Mouse (Mus musculus) lung, postnatal 0 days (tissue): Measurements from ENCODE around the gene Ctdsp1. TPM values are rescaled to one million over a fixed set of nuclear protein-coding genes. Genes with fewer than 3 reads are reported as not detected.

Experiments
- ATAC-seq: fragments of 200-750 bp; cut with Nextera tagmentation; 2 replicates; pipeline ENCODE4 v1.8.0; 2017; ENCODE audit warnings: moderate library complexity
- DNase-seq: peaks from one replicate; pipeline ENCODE4 v3.0.0-alpha.2; 2016; ENCODE audit warnings: low spot score
- H3K27ac ChIP-seq: fragments of 300-500 bp; sonication (generic); 2 replicates; pipeline ENCODE4 v1.5.1; 2014; ENCODE audit warnings: antibody characterized with exemption, mild to moderate bottlenecking, low read length, mixed read lengths
- H3K27me3 ChIP-seq: fragments of 300-500 bp; sonication (generic); replicated peaks from 2 replicates; pipeline ENCODE4 v1.6.1; 2014; ENCODE audit warnings: low read length, mixed read lengths; ENCODE audit not compliant: insufficient read depth
- H3K36me3 ChIP-seq: fragments of 300-500 bp; sonication (generic); 2 replicates; pipeline ENCODE4 v1.6.1; 2014; ENCODE audit warnings: low read length, mixed read lengths; ENCODE audit not compliant: insufficient read depth
- H3K4me1 ChIP-seq: fragments of 300-500 bp; sonication (generic); 2 replicates; pipeline ENCODE4 v1.6.1; 2014; ENCODE audit warnings: antibody characterized with exemption, low read depth, low read length, mixed read lengths; ENCODE audit not compliant: insufficient read depth
- H3K4me2 ChIP-seq: fragments of 300-500 bp; sonication (generic); replicated peaks from 2 replicates; pipeline ENCODE4 v1.6.1; 2014; ENCODE audit warnings: low read depth, mild to moderate bottlenecking, low read length, moderate library complexity, mixed read lengths
- H3K4me3 ChIP-seq: fragments of 300-500 bp; sonication (generic); 2 replicates; pipeline ENCODE4 v1.5.1; 2014; ENCODE audit warnings: low read depth, low read length
- H3K9ac ChIP-seq: fragments of 300-500 bp; sonication (generic); replicated peaks from 2 replicates; pipeline ENCODE4 v1.6.1; 2014; ENCODE audit warnings: low read depth, mild to moderate bottlenecking
- H3K9me3 ChIP-seq: fragments of 300-500 bp; sonication (generic); 2 replicates; pipeline ENCODE4 v1.6.1; 2016; ENCODE audit warnings: low read length, mixed read lengths
- CTCF ChIP-seq: IDR thresholded peaks from 2 replicates; pipeline ENCODE4 v1.5.1; 2016; ENCODE audit warnings: antibody characterized with exemption, mild to moderate bottlenecking
- EP300 ChIP-seq: IDR thresholded peaks from 2 replicates; pipeline ENCODE4 v1.6.1; 2016; ENCODE audit warnings: antibody characterized with exemption, mild to moderate bottlenecking, control low read depth
- WGBS: fragments of 180-500 bp; shearing (Covaris S2); extraction: QIAGEN DNeasy Blood & Tissue Kit; methylation state at CpG from one replicate; pipeline ENCODE4 v1.1.7; 2014; 5-methylcytosine and 5-hydroxymethylcytosine counted together
- polyA plus RNA-seq: library from polyadenylated mRNA; unstranded; fragments of >200 nt; fragmentation: Nextera tagmentation; extraction: Ambion mirVana; gene quantifications from 2 replicates; pipeline ENCODE4 v1.2.1, GENCODE M21; 2015

Ctdsp1 gene
- polyA plus RNA-seq, 1 experiment from 2014 or later = 75.0 TPM

DNA sequence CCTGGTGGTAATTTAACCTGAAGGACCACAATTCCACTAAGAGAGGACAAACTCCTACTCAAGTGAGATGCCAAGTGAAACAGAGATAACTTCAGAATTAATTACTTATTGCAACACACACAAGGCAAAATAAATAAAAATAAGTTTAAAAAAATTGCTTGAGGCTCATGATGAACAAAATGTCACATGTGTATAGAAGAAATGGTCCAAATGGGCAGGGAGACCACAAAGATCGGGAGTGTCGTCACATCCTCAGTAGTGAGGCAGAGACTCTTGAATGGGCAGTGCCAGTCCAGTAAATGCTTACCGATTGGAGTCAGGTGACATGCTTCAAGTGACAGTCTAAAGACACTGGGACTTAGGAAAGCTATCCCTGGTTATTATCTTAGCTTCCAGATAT, 9.2 kb downstream of the Ctdsp1 start:
- DNase-seq = no peak
- no peaks in the 10 kb centered on the region for H3K27me3 ChIP-seq
- H3K27ac ChIP-seq = no peak overlapping the region
- H3K4me2 ChIP-seq = no peak overlapping the region
- H3K4me1 ChIP-seq = no peaks in the 10 kb centered on the region
- TF ChIP-seq EP300 (no peak), CTCF (no peak)
- WGBS = 60% methylated on average over 3 of the region's 3 CpGs
- no peak overlapping the region for H3K9ac ChIP-seq
- H3K4me3 ChIP-seq = no peak overlapping the region
- H3K9me3 ChIP-seq = no peaks in the 10 kb centered on the region
- ATAC-seq = no peak
- H3K36me3 ChIP-seq = no peaks in the 10 kb centered on the region

DNA sequence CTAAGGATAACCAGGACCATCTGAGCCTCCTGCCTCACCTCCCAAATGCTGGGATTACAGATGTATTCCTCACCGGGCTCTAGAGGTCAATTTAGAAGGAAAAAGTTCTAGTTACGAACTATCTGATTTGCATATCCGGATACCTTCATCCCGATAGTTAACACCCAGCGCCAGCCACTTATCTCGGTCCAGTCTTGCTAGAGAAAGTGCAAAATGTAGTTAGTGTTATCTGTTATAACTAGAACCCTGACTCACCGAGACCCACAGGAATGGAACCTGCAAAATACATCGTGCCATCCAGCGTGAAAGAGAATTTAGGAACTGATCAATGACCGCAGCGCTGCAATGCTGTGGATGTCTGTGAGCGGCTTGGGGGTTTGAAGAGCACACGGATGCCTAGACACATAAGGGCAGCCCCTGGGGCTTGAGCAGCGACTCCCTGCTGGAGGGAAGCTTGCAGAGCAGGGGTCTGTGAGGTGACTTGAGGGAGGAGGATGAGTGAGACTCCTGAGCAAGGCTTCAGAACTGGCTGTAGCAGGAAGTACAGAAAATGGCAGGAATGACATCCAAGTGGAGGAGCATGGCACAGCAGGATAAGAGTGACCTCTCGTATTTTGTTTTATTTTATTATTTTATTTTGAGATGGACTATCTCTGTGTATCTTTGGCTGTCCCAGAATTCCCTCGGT, 9.8 kb downstream of the Ctdsp1 start:
- no peak for ATAC-seq
- H3K4me3 ChIP-seq = no peak overlapping the region
- H3K36me3 ChIP-seq = no peaks in the 10 kb centered on the region
- H3K9me3 ChIP-seq = no peaks in the 10 kb centered on the region
- H3K9ac ChIP-seq = no peak overlapping the region
- 43% methylated on average over 16 of the region's 16 CpGs for WGBS
- TF ChIP-seq EP300 (no peak), CTCF (no peak)
- no peak overlapping the region for H3K4me2 ChIP-seq
- no peak for DNase-seq
- H3K27me3 ChIP-seq = no peaks in the 10 kb centered on the region
- H3K4me1 ChIP-seq = no peaks in the 10 kb centered on the region
- no peak overlapping the region for H3K27ac ChIP-seq

DNA sequence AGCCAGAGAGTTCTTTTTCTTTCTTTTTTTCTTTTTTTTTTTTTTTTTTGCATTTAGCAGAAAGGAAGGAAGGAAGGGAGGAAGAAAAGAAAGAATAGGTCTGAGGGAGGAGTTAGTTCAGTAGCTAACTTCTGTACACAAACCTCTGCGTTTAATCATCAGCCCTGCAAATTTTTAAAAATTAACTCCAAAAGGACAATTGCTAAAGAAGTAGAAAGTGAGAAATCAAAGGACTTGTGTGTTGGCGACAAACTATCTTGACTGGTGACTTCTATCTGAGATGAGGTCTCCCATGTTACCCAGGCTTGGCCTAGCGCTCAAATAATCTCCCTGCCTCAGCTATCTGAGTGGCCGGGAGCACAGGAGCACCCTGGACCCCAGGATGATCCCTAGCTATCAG, 12.9 kb downstream of the Ctdsp1 start:
- TF ChIP-seq CTCF (no peak), EP300 (no peak)
- ATAC-seq = no peak
- Histone ChIP-seq H3K27ac (no peak overlapping the region), H3K4me3 (no peak overlapping the region), H3K4me2 (no peak overlapping the region), H3K9me3 (no peaks in the 10 kb centered on the region), H3K27me3 (no peaks in the 10 kb centered on the region), H3K36me3 (no peaks in the 10 kb centered on the region), H3K9ac (no peak overlapping the region), H3K4me1 (no peaks in the 10 kb centered on the region)
- 78% methylated on average over 4 of the region's 4 CpGs for WGBS
- DNase-seq = no peak

DNA sequence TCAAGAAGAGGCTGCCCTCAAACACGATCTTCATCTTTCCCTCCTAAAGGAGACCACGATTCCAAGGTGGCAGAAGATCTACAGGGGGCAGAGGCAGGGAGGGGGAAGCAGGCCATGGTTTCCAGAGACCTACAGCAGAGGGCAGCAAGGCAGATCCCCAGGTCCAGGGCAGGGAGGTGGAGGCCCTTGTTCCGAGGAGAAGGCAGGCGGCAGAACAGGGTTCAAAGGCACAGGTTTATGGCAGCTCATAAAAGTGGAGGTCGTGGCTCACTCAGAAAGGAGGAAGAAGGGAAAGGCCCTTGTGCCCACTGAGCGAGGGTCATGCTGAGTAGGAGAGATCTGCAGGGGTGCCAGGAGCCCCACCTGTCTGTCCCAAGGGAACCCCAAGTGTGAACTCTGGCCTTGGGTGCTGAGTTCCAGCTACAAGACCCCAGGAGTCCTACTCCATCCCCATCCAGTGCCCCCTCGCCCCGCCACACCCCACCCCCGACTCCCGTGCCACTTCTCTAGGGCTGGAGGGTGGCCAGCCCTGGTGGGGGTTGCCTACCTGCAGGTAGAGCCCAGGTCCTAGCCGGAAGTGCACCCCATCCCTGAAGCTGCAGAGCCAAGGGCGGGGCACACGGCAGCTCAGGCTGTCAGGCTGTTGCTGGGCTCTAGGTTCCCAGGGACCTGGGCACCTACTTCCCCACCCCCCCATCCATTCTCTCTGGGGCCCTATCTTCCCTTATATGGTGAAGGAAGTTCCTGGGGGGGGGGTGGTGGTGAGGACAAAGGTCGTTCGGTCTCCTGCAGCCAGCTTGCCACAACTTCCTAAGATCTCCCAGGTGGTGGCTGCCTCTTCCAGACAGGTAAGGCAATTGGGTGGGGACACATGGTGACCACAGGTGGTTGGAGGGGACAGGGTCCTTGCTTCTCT, 17.5 kb downstream of the Ctdsp1 start, which contains the start of gene Vil1:
Gene Vil1 (plus strand): TSS at position 788 of the 916 bp plus-strand sequence.
- Histone ChIP-seq H3K4me2 (no peak within 1 kb of the TSS), H3K9ac (no peak within 1 kb of the TSS), H3K4me3 (no peak within 1 kb of the TSS), H3K27me3 (no peaks in the 10 kb centered on the region), H3K4me1 (no peaks in the 10 kb centered on the region), H3K27ac (no peak within 1 kb of the TSS), H3K36me3 (no peaks in the 10 kb centered on the region), H3K9me3 (no peaks in the 10 kb centered on the region)
- WGBS = 29% methylated on average over 13 of the region's 15 CpGs
- DNase-seq (no peak), ATAC-seq (no peak)
- TF ChIP-seq EP300 (no peak), CTCF (no peak)

DNA sequence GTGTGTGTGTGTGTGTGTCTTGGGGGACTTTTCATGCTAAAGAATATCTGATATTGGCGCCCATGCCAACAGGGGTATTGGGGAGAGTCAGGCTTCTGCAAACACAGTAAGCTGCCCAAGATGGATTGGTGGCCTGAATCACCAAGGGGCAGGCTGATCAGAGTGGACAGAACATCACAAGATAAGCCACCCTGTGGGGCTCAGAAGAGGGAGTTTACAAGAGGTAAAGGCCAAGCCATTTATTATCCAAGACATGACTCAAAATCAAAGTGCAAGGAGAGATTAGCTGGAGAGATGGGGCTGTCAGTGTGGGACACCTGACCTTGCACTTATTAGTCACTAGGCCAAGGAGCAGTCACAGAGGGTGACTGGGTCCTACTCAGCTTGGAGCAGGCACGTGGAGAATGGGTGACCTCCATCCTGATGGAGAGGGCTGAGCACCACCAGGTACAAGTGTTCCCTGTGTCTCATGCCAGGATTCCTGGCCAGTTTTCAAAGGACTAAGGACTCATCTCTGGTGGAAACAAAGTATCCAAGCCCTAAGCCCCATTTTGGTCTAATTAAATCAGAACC, 20.5 kb downstream of the Ctdsp1 start:
- WGBS = 38% methylated on average over 2 of the region's 2 CpGs
- H3K27ac ChIP-seq = no peak overlapping the region
- no peak for ATAC-seq
- TF ChIP-seq EP300 (no peak), CTCF (no peak)
- no peak overlapping the region for H3K4me3 ChIP-seq
- no peaks in the 10 kb centered on the region for H3K9me3 ChIP-seq
- H3K4me2 ChIP-seq = no peak overlapping the region
- no peaks in the 10 kb centered on the region for H3K4me1 ChIP-seq
- no peaks in the 10 kb centered on the region for H3K36me3 ChIP-seq
- DNase-seq = no peak
- no peaks in the 10 kb centered on the region for H3K27me3 ChIP-seq
- no peak overlapping the region for H3K9ac ChIP-seq

DNA sequence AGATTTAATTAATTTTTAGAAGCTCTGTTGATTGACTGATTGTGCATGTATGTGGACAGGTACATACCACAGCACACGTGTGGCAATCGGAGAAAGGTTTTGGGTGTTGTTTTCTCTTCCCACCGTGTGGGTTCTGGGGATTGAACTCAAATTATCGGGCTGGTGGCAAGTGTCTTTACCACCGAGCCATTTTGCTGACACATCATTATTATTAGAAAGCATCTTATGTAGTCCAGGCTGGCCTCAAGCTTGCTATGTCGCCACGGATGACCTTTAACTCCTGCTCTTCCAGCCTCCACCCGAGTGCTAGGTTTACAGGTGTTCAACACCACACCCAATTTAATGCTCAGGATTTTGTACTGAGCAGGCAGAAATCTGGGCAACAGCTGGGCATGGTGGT, 21.4 kb downstream of the Ctdsp1 start:
- 71% methylated on average over 8 of the region's 8 CpGs for WGBS
- H3K36me3 ChIP-seq = no peaks in the 10 kb centered on the region
- H3K4me2 ChIP-seq = no peak overlapping the region
- no peak overlapping the region for H3K27ac ChIP-seq
- no peaks in the 10 kb centered on the region for H3K4me1 ChIP-seq
- no peaks in the 10 kb centered on the region for H3K9me3 ChIP-seq
- no peak overlapping the region for H3K4me3 ChIP-seq
- no peak for TF ChIP-seq CTCF
- no peak for TF ChIP-seq EP300
- DNase-seq = no peak
- ATAC-seq = no peak
- H3K27me3 ChIP-seq = no peaks in the 10 kb centered on the region
- H3K9ac ChIP-seq = no peak overlapping the region
